Mouse (Mus musculus): ENCODE results near the gene Tmem72. TPM values are rescaled to one million over a fixed set of nuclear protein-coding genes. Genes with fewer than 3 reads are reported as not detected.

Tmem72 gene
- total RNA-seq, 1 experiment from 2014 or later = not detected

GRCm38 (mm10) chr6:116635251-116636180, 81.2 kb downstream of the Tmem72 start:
- peak; percentile 28 to 42; a peak in 3 of 4 replicates for ATAC-seq (replicated peaks in 1 of 2; ENCODE audit: insufficient read depth in 1 of 2, low FRiP score in 2 of 2, low TSS enrichment in 1 of 2, low read depth in 1 of 2, poor library complexity in 2 of 2, severe bottlenecking in 2 of 2)

GRCm38 (mm10) chr6:116633741-116634695, 82.7 kb downstream of the Tmem72 start:
- ATAC-seq (replicated peaks in 1 of 2; ENCODE audit: insufficient read depth in 1 of 2, low FRiP score in 2 of 2, low TSS enrichment in 1 of 2, low read depth in 1 of 2, poor library complexity in 2 of 2, severe bottlenecking in 2 of 2) = no peak

GRCm38 (mm10) chr6:116632129-116632528, 84.6 kb downstream of the Tmem72 start:
- ATAC-seq (replicated peaks in 1 of 2; ENCODE audit: insufficient read depth in 1 of 2, low FRiP score in 2 of 2, low TSS enrichment in 1 of 2, low read depth in 1 of 2, poor library complexity in 2 of 2, severe bottlenecking in 2 of 2) = peak; percentile 30 to 49; a peak in 1 of 4 replicates

GRCm38 (mm10) chr6:116629766-116630165, 86.9 kb downstream of the Tmem72 start:
- ATAC-seq (replicated peaks in 1 of 2; ENCODE audit: insufficient read depth in 1 of 2, low FRiP score in 2 of 2, low TSS enrichment in 1 of 2, low read depth in 1 of 2, poor library complexity in 2 of 2, severe bottlenecking in 2 of 2) = no peak

Other genes with a start within 250 kb of the Tmem72 start
- gene Olfr211, start 227.8 kb downstream of the Tmem72 start, total RNA-seq (2017) = not detected in 2 replicates
- not detected in 2 replicates for gene Olfr212, start 210.4 kb downstream of the Tmem72 start, total RNA-seq (2017)
- gene Olfr213, start 178.5 kb downstream of the Tmem72 start, total RNA-seq (2017) = not detected in 2 replicates
- gene Gm5580, start 165.8 kb downstream of the Tmem72 start, total RNA-seq (2017) = 0.15 and 0.81 TPM in 2 replicates
- not detected in 2 replicates for gene Olfr214, start 162.7 kb downstream of the Tmem72 start, total RNA-seq (2017)
- gene Olfr215, start 132.7 kb downstream of the Tmem72 start, total RNA-seq (2017) = not detected in 2 replicates
- 73.9 and 95.2 TPM in 2 replicates for gene Zfp422, start 87.9 kb downstream of the Tmem72 start, total RNA-seq (2017)
- gene Depp1, start 66.3 kb downstream of the Tmem72 start, total RNA-seq (2017) = 0.75 and 1.7 TPM in 2 replicates
- 11.0 and 20.5 TPM in 2 replicates for gene Rassf4, start 43.0 kb downstream of the Tmem72 start, total RNA-seq (2017)